Mouse (Mus musculus): ENCODE data around the gene Ergic3.

Gene Ergic3

GRCm38 (mm10) chr2:156065099-156066041, 57.5 kb downstream of the Ergic3 start, which contains the start of gene Spag4:
Gene Spag4, plus strand, starts transcription at chr2:156065175.
- DNase-seq (ENCODE audit: extremely low spot score, low spot score), result peak; percentile 92

GRCm38 (mm10) chr2:156066126-156066525, 58.3 kb downstream of the Ergic3 start:
- DNase-seq (ENCODE audit: extremely low spot score, low spot score), result no peak

Data from neural tube, embryonic 10.5 days (tissue).